Mouse (Mus musculus) A20 (cell line): ENCODE measurements at regions not wholly inside any gene's neighbourhood (a gene's known extent, or its start where the extent isn't known, plus 50 kb on each side); places are given as distances from the start of the nearest gene placed in this dataset.
A peak's percentile ranks its signal among the peaks of the same experiment; 100 is the strongest.

Experiments
- DNase-seq: peaks from one replicate; pipeline ENCODE4 v3.0.0-alpha.2; 2011; ENCODE audit warnings: low read depth, low spot score

GRCm38 (mm10) chr2:73041475-73041874, 55.0 kb upstream of the Gm11084 start:
- no peak for DNase-seq

GRCm38 (mm10) chr2:73040031-73040430, 53.5 kb upstream of the Gm11084 start:
- peak; percentile 48 for DNase-seq

- no peak for DNase-seq
Observed at GRCm38 (mm10) chr2:73039300-73039699, 52.8 kb upstream of the Gm11084 start.

- DNase-seq, result no peak
Observed at GRCm38 (mm10) chr2:73038290-73038732, 51.8 kb upstream of the Gm11084 start.

- no peak for DNase-seq
Observed at GRCm38 (mm10) chr2:73037266-73038046, 50.9 kb upstream of the Gm11084 start.
